Mouse (Mus musculus) skeletal muscle tissue, adult 2 months (tissue): ENCODE measurements around the gene Shisa4.
"Not testable (repeated sequence)": the region's sequence is repeated elsewhere in the genome, so short reads cannot be mapped to it uniquely, and the experiment has no call there.

Experiments used
- DNase-seq: peaks from one replicate; pipeline ENCODE4 v3.0.0-alpha.2; 2012; ENCODE audit warnings: low read depth, low spot score

Shisa4 gene

GRCm38 (mm10) chr1:135374868-135375581 is at the start of gene Shisa4:
Shisa4 (minus strand) TSS chr1:135375237.
- DNase-seq = peak; percentile 77

DNA sequence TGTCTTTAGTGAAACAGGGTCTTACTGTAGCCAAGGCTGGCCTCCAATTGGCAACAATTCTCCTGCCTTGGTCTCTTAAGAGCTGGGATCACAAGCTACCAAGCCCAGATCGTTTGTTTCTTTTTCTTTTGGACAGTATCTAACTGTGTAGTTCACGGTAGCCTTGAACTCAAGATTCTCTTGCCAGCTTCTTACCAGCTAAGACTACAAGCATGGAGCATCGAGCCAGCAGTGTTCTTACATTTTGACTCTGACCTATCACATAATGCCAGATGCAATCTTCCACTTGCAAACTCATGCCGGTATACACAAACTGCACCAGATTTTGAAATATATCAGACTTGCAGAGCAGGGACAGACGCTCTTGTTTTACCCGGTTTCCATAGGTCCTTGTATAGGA is 47.7 kb upstream of the Shisa4 start:
- no peak for DNase-seq

- peak; percentile 27 for DNase-seq
These were observed 39.0 kb upstream of the Shisa4 start for GRCm38 (mm10) chr1:135413996-135414395.

- no peak for DNase-seq
These were observed 37.1 kb upstream of the Shisa4 start for GRCm38 (mm10) chr1:135412130-135412529.

DNA sequence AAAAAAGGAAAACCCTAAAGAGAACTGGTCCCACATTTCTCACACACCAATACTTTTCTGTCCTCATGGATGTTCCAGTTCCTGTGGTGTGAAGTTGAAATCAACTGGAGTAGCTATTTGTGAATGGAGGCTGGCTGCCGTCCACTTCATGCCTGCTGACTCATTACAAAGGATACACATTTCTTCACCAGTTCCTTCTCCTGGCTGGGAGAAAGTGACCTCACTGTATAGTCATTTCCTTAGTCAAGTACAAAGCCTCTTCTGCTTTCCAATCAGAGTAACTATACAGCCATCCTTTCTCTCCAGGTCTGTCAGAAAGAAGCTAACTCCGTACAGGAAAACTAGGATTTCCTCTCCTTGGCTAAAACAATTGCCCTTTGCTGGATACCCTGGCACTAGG is 35.9 kb upstream of the Shisa4 start:
- peak; percentile 74 for DNase-seq

DNA sequence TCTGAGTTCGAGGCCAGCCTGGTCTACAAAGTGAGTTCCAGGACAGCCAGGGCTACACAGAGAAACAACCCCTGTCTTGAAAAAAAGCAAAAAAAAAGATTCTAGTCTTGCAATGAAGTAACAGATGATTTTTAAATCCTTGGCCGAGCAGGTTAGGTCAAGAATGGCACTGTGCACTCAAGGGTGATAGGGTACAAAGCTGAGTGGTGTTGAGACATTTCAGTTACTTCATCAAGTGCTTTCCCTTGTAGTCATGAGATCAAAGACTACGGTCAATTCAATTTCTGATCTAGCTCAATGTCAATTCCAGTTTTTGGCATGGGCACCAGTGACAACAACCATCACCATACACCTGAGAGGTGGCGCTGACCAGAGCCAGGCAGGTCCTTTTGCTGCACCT is 33.9 kb upstream of the Shisa4 start:
- no peak for DNase-seq

GRCm38 (mm10) chr1:135405356-135405755 is 30.3 kb upstream of the Shisa4 start:
- DNase-seq = no peak

DNA sequence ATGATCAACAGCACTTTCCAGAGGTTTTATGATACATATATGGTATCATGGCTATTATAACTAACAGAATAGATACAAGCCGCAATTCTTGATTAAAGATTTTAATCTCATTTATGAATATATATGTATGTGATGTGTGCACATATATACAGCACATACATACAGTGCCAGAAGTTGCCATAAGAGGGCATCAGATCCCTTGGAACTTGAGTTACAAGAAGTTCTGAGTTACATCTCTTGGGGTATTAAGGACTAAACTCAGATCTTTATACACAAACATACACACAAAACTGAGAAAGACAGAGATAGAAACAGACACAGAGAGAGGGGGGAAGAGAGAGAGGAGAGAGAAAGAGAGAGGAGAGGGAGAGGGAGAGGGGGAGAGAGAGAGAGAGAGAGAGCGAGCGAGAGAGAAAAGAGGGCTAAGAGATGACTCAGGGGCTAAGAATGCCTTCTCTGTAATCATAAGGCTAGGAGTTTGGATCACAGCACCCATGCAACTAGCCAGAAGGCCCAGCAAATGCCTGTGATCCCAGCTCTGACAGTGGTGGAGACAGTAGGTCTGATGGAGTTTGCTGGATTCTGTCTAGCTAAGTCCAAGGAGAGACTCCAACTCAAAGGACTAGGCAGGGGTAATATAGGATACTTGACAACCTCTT is 26.5 kb upstream of the Shisa4 start:
- no peak for DNase-seq

DNA sequence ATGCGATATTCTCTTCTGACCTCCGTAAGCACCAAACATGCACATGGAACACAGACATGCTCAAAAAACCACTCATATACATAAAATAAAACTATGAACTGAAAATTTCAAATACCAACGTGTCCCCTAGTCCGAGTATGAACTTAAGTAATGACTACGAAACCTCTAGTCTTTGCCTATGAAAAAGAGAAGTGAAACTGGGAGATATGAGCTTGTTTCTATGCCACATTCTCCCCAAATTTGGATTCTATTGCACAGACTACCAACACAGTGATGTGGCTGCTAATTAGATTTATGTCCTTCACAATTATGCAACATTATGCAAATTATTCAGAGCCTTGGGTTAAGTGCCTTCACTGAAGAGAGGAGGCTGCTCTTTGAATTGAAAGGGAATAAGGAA is 24.4 kb upstream of the Shisa4 start:
- DNase-seq = no peak

DNA sequence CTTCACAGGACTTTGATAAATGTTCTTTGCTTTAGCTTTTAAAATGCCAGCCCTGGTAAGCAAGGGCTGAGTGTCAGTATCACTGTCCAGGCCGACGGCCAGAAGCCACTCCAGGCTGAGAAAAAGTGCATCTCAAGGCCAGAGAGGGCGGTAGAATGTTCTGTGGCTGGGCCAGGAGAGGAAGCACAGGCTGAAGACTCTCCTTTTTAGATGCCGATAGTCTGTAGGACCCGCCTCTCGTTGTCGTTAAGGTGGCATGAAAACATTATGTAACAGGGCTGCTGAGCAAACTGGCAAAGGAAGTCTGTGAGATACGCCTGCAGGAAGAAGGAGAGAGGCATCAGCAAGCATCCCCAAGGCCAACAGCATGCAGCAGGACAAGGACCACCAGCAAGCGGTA is 10.1 kb upstream of the Shisa4 start:
- DNase-seq = no peak

- DNase-seq = no peak
These were observed 9.1 kb upstream of the Shisa4 start for GRCm38 (mm10) chr1:135384171-135384570.

DNA sequence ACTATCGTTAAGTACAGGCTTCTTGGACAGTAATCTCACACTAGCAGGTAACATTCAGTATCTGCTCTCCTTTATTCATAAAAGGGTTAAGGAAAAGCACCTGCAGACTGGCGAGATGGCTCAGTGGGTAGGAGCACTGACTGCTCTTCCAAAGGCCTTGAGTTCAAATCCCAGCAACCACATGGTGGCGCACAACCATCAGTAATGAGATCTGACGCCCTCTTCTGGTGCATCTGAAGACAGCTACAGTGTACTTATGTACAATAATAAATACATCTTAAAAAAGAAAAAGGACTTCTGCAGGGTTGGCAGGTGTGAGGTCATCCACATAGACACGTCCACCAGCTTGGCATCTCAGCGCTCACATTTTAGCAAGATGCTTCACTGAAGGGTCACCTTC is 6.5 kb upstream of the Shisa4 start:
- DNase-seq = not testable (repeated sequence)

DNA sequence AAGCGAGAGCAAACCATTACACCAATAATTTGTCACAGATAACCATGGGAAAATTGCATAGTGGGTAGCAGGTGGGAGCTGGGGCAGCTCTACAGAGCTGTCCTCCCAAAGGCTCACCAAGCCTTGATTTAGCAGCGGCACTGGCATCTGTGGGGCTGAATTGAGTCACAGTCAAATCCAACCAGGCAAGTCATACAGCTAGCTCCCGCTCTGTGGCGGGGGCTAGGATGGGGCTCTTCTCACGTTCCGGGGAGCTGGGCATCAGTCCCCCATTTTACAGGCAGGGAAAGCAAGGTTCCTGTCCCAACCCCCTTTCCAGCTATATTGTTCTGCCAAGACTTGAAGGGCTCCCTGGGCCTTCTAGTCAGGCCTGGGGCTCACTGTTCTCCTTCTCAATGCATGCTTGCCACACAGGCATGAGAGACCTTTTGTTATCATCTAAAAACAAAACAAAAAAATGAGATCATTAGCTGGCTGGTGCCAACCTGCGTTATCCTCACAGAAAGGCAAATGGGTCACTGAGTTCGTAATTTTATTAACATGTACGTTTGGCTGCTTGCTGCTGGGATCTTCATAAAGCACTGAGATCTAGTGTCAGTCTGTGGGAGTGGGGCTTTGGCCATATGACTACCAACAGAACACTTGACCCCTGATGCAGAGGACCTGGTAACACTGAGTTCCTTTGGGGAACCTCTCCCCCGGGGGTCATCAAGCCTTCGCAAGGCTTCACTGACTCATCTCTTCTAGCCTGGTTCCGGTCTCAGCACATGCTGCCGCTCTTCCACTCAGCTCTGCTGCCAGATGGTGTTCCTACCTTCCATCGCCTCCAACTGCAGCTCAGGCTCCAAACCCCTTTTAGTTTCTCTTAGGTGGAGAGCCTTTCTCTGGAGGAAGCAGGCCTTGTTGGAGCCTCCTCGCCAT is 5.3 kb upstream of the Shisa4 start:
- no peak for DNase-seq

GRCm38 (mm10) chr1:135379048-135379447 is 4.0 kb upstream of the Shisa4 start:
- DNase-seq = no peak

GRCm38 (mm10) chr1:135378576-135378975 is 3.5 kb upstream of the Shisa4 start:
- peak; percentile 88 for DNase-seq

DNA sequence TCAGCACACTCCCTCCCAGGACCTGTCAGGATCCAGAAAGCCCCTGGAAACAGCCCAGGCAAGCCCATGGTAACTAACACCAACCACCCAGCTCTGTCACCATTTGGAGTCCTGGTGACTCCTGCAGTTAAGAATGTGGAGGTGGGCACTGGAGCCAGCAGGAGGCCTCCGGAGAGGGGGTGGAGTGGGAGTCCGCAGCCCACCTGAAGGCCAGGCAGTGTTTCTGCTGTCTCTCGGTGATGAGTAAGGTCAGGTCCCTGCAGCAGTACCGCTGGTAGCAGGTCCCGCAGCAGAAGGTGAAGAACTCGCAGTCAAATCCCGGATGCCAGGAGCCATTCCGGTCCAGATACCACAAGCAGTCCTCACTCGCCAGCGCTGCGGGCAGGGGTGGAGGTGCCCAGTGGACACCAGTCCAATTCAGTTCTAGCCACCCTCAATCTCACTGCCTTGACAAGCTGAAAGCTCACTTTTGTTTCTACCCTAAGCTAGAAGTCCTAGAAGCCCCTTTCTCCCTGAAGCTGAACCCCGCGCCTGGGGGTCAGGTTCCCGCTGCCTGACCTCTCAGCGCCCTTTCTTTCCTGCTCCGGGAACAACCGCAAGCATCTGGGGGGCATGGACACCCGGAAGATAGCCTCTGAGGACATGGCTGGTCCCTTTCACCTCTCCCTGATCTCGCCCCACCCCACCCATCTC is 716 bp downstream of the Shisa4 start:
- DNase-seq = peak; percentile 64

DNA sequence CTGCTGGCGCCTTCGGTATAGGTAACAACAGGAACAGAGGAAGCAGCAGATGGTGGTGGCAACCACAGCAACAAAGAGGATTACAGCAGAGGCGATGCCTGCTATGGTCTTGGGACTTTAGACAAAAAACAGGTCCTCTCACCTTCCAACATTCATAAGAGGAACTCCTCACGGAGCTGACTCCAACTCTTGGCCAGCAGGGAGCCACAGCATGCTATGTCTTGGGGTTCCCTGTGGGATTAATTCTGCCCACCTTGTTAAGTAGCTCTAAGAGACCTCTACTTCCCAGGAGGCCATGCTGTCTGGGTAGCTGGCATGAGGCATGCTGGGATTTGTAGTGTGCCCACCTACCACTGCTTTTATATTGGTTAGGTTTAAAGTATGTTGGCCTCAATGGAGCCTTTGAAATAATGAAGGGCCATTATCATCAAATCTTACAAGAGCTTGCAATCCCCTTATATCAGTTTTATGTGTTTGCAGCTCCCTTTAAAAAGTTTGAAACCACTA is 1.8 kb downstream of the Shisa4 start:
- no peak for DNase-seq

DNA sequence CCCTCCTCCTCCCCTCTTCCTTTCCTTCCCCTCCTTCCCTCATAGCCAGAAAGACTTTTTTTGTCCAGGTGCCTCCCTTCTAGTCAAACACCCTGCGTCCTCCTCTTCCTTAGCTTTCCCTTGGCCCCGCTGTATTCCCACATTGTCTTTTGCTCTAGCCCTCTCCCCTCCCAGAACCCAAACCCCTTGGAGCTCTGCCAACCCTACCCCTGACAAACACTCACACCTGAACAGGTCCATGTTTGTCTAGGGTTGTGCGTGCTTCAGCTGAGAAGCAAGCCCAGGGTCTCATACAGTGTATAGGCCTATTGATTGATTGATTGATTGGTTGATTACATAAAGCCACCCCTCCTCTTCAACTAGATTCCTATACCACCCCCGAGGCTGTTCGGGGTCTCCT is 5.6 kb downstream of the Shisa4 start:
- no peak for DNase-seq

- no peak for DNase-seq
These were observed 6.1 kb downstream of the Shisa4 start for GRCm38 (mm10) chr1:135368982-135369381.

- DNase-seq = peak; percentile 88
These were observed 6.8 kb downstream of the Shisa4 start for GRCm38 (mm10) chr1:135368245-135368644.

DNA sequence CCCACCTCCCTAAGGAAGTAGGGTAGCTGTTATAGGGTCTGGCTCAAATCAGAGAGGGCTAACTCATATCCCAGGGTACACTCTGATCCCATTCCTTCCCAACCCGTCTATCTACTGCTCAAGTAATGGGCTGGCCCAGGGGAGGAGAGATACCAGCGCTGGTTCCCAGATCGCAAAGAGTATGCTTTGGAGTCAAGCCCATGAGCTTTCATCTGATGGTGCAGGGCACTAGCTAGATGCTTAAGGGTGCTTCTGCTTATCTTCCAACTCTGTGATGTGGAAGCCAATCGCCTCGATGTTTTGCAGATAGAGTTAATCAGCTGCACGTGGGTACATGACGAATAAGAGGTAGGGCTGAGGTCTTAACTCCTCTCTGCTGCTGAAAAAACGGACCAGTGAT is 7.4 kb downstream of the Shisa4 start:
- DNase-seq = no peak

DNA sequence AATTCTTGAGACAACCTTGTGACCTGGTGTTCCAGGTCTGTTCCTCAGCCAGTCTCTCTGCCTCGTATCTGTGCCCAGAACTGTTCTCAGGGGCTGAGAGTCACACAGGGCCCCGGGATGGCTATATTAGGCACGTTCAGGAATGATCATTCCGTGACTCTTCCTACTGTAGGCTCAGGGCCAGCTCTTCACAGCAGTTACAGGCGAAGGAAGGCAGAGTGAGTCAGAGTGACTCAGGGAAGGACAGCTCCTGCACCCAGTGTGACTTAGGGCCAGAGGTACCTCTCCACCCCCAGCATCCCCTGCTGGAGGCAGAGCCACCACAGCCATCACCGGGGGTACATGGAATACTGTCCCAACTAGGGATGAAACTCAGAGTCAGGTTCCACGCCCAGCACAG is 8.0 kb downstream of the Shisa4 start:
- DNase-seq = no peak
